Mouse (Mus musculus): ENCODE results near the gene Cdhr2. TPM values are rescaled to one million over a fixed set of nuclear protein-coding genes. Genes with fewer than 3 reads are reported as not detected.

Gene Cdhr2
- total and polyA plus RNA-seq, 3 experiments: 0.04 TPM; not detected in 2

DNA sequence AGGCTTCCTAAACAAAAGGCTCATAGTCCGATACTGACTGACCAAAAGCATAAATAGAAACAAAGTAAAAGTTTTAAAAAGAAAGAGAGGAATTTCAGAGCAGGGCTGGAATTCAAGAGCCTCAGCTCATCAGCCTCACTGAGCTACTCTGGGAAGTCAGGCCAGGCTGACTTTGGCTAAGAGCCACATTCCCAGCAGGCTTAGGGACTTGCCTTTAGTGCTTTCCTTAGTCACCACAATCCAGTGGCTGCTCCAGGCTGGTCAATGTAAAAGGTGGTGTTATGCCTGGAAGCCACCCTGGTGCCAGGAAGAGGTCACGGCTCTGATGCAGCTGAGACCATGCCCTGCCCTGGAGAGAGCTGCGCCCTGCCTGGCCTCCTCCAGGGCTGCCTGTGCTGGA is 79.3 kb downstream of the Cdhr2 start:
- no peak overlapping the region for H3K9ac ChIP-seq (ENCODE audit: low read depth, low read length)
- no peaks in the 10 kb centered on the region for H3K4me1 ChIP-seq (ENCODE audit: control insufficient read depth, insufficient read depth, low read length)
- DNase-seq: peak in 1 of 2 experiments; percentile 23
- H3K4me3 ChIP-seq: no peak overlapping the region
- H3K79me2 ChIP-seq (replicated peaks; ENCODE audit: control insufficient read depth, insufficient read depth, low read length): no peaks in the 10 kb centered on the region
- WGBS: 55% methylated on average over 3 of the region's 3 CpGs
- H3K27ac ChIP-seq: no peak overlapping the region
- H3K36me3 ChIP-seq (ENCODE audit: control insufficient read depth, insufficient read depth, low read length): no peaks in the 10 kb centered on the region
- H3K27me3 ChIP-seq (ENCODE audit: control insufficient read depth, insufficient read depth, low read length): no peaks in the 10 kb centered on the region
- TF ChIP-seq CTCF (IDR thresholded peaks at IDR 0.05) (no peak), POLR2A (IDR thresholded peaks at IDR 0.05; ENCODE audit: insufficient read depth, low read depth, low read length) (no peak), EP300 (IDR thresholded peaks at IDR 0.05; ENCODE audit: insufficient read depth, low read depth, low read length) (no peak)
- intact Hi-C loops (cut with DNase I): no loop called here

DNA sequence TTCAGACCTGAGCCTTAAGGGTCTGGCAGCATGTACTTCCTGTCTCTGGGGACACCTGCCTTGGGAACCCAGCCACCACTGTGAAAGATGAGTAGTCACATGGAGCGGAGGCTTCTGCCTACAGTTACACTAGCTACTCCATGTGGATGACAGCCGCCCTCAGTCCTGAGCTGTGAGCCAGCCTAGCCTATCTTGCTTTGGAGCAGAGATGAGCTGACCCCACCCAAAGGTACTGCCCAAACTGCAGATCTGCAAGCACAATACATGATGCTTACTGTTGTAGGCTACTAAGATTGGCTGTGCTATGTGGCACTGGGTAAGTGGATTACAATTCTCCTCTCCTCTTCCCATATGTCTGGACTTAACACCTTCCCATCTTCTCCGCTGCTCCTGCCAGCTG is 79.8 kb downstream of the Cdhr2 start:
- Histone ChIP-seq H3K4me3 (no peak overlapping the region), H3K9ac (ENCODE audit: low read depth, low read length) (no peak overlapping the region), H3K36me3 (ENCODE audit: control insufficient read depth, insufficient read depth, low read length) (no peaks in the 10 kb centered on the region), H3K27me3 (ENCODE audit: control insufficient read depth, insufficient read depth, low read length) (no peaks in the 10 kb centered on the region), H3K27ac (no peak overlapping the region), H3K79me2 (replicated peaks; ENCODE audit: control insufficient read depth, insufficient read depth, low read length) (no peaks in the 10 kb centered on the region), H3K4me1 (ENCODE audit: control insufficient read depth, insufficient read depth, low read length) (no peaks in the 10 kb centered on the region)
- WGBS: 86% methylated on average over 3 of the region's 3 CpGs
- TF ChIP-seq POLR2A (IDR thresholded peaks at IDR 0.05; ENCODE audit: insufficient read depth, low read depth, low read length): no peak
- no peak for TF ChIP-seq EP300 (IDR thresholded peaks at IDR 0.05; ENCODE audit: insufficient read depth, low read depth, low read length)
- no peak for TF ChIP-seq CTCF (IDR thresholded peaks at IDR 0.05)
- intact Hi-C loops (cut with DNase I): no loop called here
- no peak for DNase-seq

DNA sequence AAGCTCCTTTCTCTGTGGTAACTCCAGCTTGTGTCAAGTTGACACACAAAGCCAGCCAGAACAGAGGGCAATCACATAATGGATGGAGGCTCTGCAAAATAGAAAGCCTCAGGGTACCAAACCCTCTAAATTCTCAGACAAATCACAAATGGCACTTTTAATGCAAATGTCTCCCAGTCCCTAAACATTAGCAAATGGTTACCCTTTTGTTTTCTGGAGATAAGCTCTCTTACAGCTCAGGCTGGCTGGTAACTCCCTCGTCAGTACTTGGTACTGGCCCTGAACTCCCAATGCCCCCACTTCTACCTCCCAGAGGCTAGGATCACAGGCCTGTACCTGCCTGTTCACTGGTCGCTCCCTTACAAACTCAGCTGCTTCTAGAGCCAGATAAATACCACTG is 82.0 kb downstream of the Cdhr2 start:
- no peak overlapping the region for H3K4me3 ChIP-seq
- no peaks in the 10 kb centered on the region for H3K4me1 ChIP-seq (ENCODE audit: control insufficient read depth, insufficient read depth, low read length)
- H3K9ac ChIP-seq (ENCODE audit: low read depth, low read length): no peak overlapping the region
- 42% methylated on average over 2 of the region's 2 CpGs for WGBS
- H3K36me3 ChIP-seq (ENCODE audit: control insufficient read depth, insufficient read depth, low read length): no peaks in the 10 kb centered on the region
- intact Hi-C loops (cut with DNase I): no loop called here
- TF ChIP-seq CTCF (IDR thresholded peaks at IDR 0.05) (no peak), EP300 (IDR thresholded peaks at IDR 0.05; ENCODE audit: insufficient read depth, low read depth, low read length) (no peak), POLR2A (IDR thresholded peaks at IDR 0.05; ENCODE audit: insufficient read depth, low read depth, low read length) (no peak)
- no peaks in the 10 kb centered on the region for H3K79me2 ChIP-seq (replicated peaks; ENCODE audit: control insufficient read depth, insufficient read depth, low read length)
- no peak overlapping the region for H3K27ac ChIP-seq
- no peaks in the 10 kb centered on the region for H3K27me3 ChIP-seq (ENCODE audit: control insufficient read depth, insufficient read depth, low read length)
- DNase-seq: no peak

DNA sequence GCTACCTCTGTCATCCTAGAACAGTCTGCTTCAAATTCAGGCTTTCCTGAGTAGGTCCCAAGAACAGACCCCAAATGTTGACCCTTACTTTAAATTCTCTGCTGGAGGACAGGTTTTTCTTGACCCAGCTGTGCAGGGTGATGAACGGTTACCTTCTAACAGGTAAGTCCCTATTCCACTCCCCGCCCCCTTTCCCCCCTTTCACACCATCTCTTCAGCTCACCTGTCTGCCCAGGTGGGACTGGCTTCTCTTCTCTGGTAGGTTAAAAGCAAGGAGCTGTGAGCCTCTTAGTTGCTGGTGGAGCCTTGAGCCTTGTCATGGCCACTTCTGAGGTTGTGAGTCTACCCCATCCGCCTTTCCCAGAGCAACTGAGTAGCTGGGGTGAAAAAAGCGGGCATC is 82.4 kb downstream of the Cdhr2 start, which contains the start of gene Eif4e1b:
TSS of gene Eif4e1b (plus strand) at position 301 of the 400 bp plus-strand sequence.
- H3K4me3 ChIP-seq: no peak within 1 kb of the TSS
- H3K36me3 ChIP-seq (ENCODE audit: control insufficient read depth, insufficient read depth, low read length): no peaks in the 10 kb centered on the region
- intact Hi-C loops (cut with DNase I): no loop called here
- TF ChIP-seq POLR2A (IDR thresholded peaks at IDR 0.05; ENCODE audit: insufficient read depth, low read depth, low read length) (no peak), CTCF (IDR thresholded peaks at IDR 0.05) (no peak), EP300 (IDR thresholded peaks at IDR 0.05; ENCODE audit: insufficient read depth, low read depth, low read length) (no peak)
- no peaks in the 10 kb centered on the region for H3K79me2 ChIP-seq (replicated peaks; ENCODE audit: control insufficient read depth, insufficient read depth, low read length)
- H3K9ac ChIP-seq (ENCODE audit: low read depth, low read length): no peak within 1 kb of the TSS
- 77% methylated on average over 4 of the region's 4 CpGs for WGBS
- H3K27ac ChIP-seq: no peak within 1 kb of the TSS
- no peak for DNase-seq
- H3K4me1 ChIP-seq (ENCODE audit: control insufficient read depth, insufficient read depth, low read length): no peaks in the 10 kb centered on the region
- H3K27me3 ChIP-seq (ENCODE audit: control insufficient read depth, insufficient read depth, low read length): no peaks in the 10 kb centered on the region

Other genes starting within 250 kb of the Cdhr2 start
- gene Thoc3, start 232.6 kb upstream of the Cdhr2 start, total RNA-seq (2021): 10 to 100 TPM; 19.3 to 20.6 TPM
- 10.7 and 16.7 TPM in 2 replicates for gene Thoc3, start 232.6 kb upstream of the Cdhr2 start, polyA plus RNA-seq (2012; rRNA removed)
- gene Simc1, start 197.7 kb upstream of the Cdhr2 start, total RNA-seq (2021): 1 to 10 TPM; 1.7 TPM
- gene Simc1, start 197.7 kb upstream of the Cdhr2 start, polyA plus RNA-seq (2012; rRNA removed): 1.9 and 2.8 TPM in 2 replicates
- 10 to 100 TPM; 84.8 to 93.1 TPM for gene 4833439L19Rik, start 136.0 kb upstream of the Cdhr2 start, total RNA-seq (2021)
- 114 and 175 TPM in 2 replicates for gene 4833439L19Rik, start 136.0 kb upstream of the Cdhr2 start, polyA plus RNA-seq (2012; rRNA removed)
- gene Arl10, start 126.4 kb upstream of the Cdhr2 start, total RNA-seq (2021): 1 to 10 TPM; 6.2 to 6.8 TPM
- gene Arl10, start 126.4 kb upstream of the Cdhr2 start, polyA plus RNA-seq (2012; rRNA removed): 8.9 and 11.8 TPM in 2 replicates
- 10 to 100 TPM; 16.5 to 17.1 TPM for gene Nop16, start 111.4 kb upstream of the Cdhr2 start, total RNA-seq (2021)
- 5.9 and 10.0 TPM in 2 replicates for gene Nop16, start 111.4 kb upstream of the Cdhr2 start, polyA plus RNA-seq (2012; rRNA removed)
- gene Higd2a, start 111.3 kb upstream of the Cdhr2 start, total RNA-seq (2021): 100 to 1,000 TPM; 169 to 189 TPM
- 189 and 270 TPM in 2 replicates for gene Higd2a, start 111.3 kb upstream of the Cdhr2 start, polyA plus RNA-seq (2012; rRNA removed)
- 100 to 1,000 TPM in 1 of 2 experiments, 10 to 100 TPM in 1; 96.6 to 105 TPM for gene Cltb, start 90.1 kb upstream of the Cdhr2 start, total RNA-seq (2021)
- 51.2 and 64.1 TPM in 2 replicates for gene Cltb, start 90.1 kb upstream of the Cdhr2 start, polyA plus RNA-seq (2012; rRNA removed)
- gene Faf2, start 79.7 kb upstream of the Cdhr2 start, total RNA-seq (2021): 10 to 100 TPM; 20.4 to 21.4 TPM
- 9.2 and 17.2 TPM in 2 replicates for gene Faf2, start 79.7 kb upstream of the Cdhr2 start, polyA plus RNA-seq (2012; rRNA removed)
- gene Rnf44, start 7.6 kb upstream of the Cdhr2 start, total RNA-seq (2021): 10 to 100 TPM; 51.6 to 54.6 TPM
- 69.2 and 94.5 TPM in 2 replicates for gene Rnf44, start 7.6 kb upstream of the Cdhr2 start, polyA plus RNA-seq (2012; rRNA removed)
- not detected for gene Gprin1, start 48.4 kb downstream of the Cdhr2 start, total RNA-seq (2021)
- 0.03 TPM in 1 of 2 replicates, not detected in the other for gene Gprin1, start 48.4 kb downstream of the Cdhr2 start, polyA plus RNA-seq (2012; rRNA removed)
- not detected for gene Sncb, start 65.1 kb downstream of the Cdhr2 start, total RNA-seq (2021)
- 0.20 and 0.31 TPM in 2 replicates for gene Sncb, start 65.1 kb downstream of the Cdhr2 start, polyA plus RNA-seq (2012; rRNA removed)
- not detected for gene Eif4e1b, start 82.5 kb downstream of the Cdhr2 start, total RNA-seq (2021)
- not detected in 2 replicates for gene Eif4e1b, start 82.5 kb downstream of the Cdhr2 start, polyA plus RNA-seq (2012; rRNA removed)
- 10 to 100 TPM; 10.0 to 12.7 TPM for gene Tspan17, start 87.9 kb downstream of the Cdhr2 start, total RNA-seq (2021)
- 7.2 and 7.6 TPM in 2 replicates for gene Tspan17, start 87.9 kb downstream of the Cdhr2 start, polyA plus RNA-seq (2012; rRNA removed)
- gene Unc5a, start 247.9 kb downstream of the Cdhr2 start, total RNA-seq (2021): under 1 TPM; 0.57 to 0.73 TPM
- 0.91 and 1.2 TPM in 2 replicates for gene Unc5a, start 247.9 kb downstream of the Cdhr2 start, polyA plus RNA-seq (2012; rRNA removed)

Measured in heart, adult 2 months (tissue).